Mouse (Mus musculus) ES-Bruce4 (cell line): ENCODE measurements around the gene Cpe. TPM values are rescaled to one million over a fixed set of nuclear protein-coding genes. Genes with fewer than 3 reads are reported as not detected.
"Not testable (repeated sequence)": the region's sequence is repeated elsewhere in the genome, so short reads cannot be mapped to it uniquely, and the experiment has no call there.

Source experiments
- H3K27ac ChIP-seq: 2 replicates; pipeline ENCODE4 v1.5.1; 2012; ENCODE audit warnings: low read length, inconsistent platforms; ENCODE audit not compliant: insufficient read depth
- H3K27me3 ChIP-seq: 2 replicates; pipeline ENCODE4 v1.6.1; 2012; ENCODE audit warnings: mild to moderate bottlenecking, low read length, inconsistent platforms; ENCODE audit not compliant: control insufficient read depth, poor library complexity, insufficient read depth, severe bottlenecking
- H3K36me3 ChIP-seq: 2 replicates; pipeline ENCODE4 v1.6.1; 2012; ENCODE audit warnings: inconsistent platforms, mild to moderate bottlenecking, low read length, moderate library complexity; ENCODE audit not compliant: control insufficient read depth, poor library complexity, insufficient read depth, severe bottlenecking
- H3K4me1 ChIP-seq: one replicate; pipeline ENCODE4 v1.8.1; 2011; ENCODE audit warnings: low read length; ENCODE audit not compliant: control insufficient read depth, insufficient read depth
- H3K4me3 ChIP-seq: 2 replicates; pipeline ENCODE4 v1.5.1; 2011; ENCODE audit warnings: low read depth, mild to moderate bottlenecking, low read length
- H3K9ac ChIP-seq: 2 replicates; pipeline ENCODE4 v1.6.1; 2012; ENCODE audit warnings: low read depth, mild to moderate bottlenecking, inconsistent platforms; ENCODE audit not compliant: poor library complexity, severe bottlenecking
- H3K9me3 ChIP-seq: replicated peaks from 2 replicates; pipeline ENCODE4 v1.6.1; 2012; ENCODE audit warnings: mild to moderate bottlenecking, low read length, inconsistent platforms; ENCODE audit not compliant: control insufficient read depth, poor library complexity, insufficient read depth, severe bottlenecking
- CTCF ChIP-seq: IDR thresholded peaks from one replicate; pipeline ENCODE4 v1.8.1; 2011; ENCODE audit warnings: low read depth, low read length
- EP300 ChIP-seq: IDR thresholded peaks from 2 replicates; pipeline ENCODE4 v1.6.1; 2011; ENCODE audit warnings: low read depth, low read length; ENCODE audit not compliant: insufficient read depth
- POLR2A ChIP-seq: IDR thresholded peaks from one replicate; pipeline ENCODE4 v1.8.1; 2011; ENCODE audit warnings: low read length; ENCODE audit not compliant: insufficient read depth
- polyA plus RNA-seq: library from polyadenylated mRNA; stranded (reverse); fragments of >200 nt; gene quantifications from 2 replicates; pipeline ENCODE4 v1.2.4, GENCODE M21; 2011; ENCODE audit warnings: low read depth; ENCODE audit not compliant: missing spikeins, insufficient read depth, insufficient read length

Gene Cpe
- polyA plus RNA-seq, 1 experiment = 24.7 TPM

DNA sequence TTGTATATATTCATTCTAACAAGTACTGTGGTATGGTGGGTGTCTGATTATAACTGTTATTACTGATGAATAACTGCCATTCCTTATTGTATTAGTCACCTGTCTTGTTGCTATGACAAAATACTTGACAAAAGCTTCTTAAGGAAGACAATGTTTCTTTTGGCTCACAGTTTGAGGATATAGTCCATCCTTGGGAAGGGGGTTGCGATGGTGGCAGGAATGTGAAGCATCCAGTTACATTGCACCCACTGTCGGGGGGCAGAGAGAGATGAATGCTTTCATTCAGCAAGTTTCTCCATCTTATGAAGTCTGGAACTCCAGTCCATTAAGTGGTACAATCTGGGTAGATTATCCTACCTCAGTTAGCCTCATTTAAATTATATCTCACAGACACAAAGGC, 19.9 kb downstream of the Cpe start:
- Histone ChIP-seq H3K4me1 (no peaks in the 10 kb centered on the region), H3K27me3 (no peaks in the 10 kb centered on the region), H3K9ac (no peak overlapping the region), H3K36me3 (no peaks in the 10 kb centered on the region), H3K9me3 (peaks cover 3% of the 10 kb centered on the region; the same call in 1 of the 2 replicates), H3K27ac (no peak overlapping the region), H3K4me3 (no peak overlapping the region)
- TF ChIP-seq POLR2A = no peak
- TF ChIP-seq CTCF = no peak
- TF ChIP-seq EP300 = no peak

DNA sequence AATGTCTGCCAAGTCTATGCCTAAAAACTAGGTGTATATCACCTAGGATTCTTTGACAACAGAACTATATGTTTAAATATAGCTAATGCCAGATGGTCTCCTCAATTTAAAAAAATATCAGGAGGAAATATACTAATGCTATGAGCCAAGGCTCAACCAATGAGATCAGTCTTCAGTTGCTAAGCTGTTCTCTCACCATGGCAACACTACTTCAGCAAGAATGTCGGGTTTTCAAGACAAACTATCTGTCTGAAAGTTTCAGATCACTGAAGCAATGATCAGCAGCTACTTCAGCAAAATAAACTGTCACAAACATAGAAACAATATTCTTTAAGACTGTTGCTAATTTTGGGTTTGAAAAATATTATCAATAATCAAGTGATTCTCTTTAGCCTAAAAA, 20.9 kb downstream of the Cpe start:
- Histone ChIP-seq H3K27ac (no peak overlapping the region), H3K36me3 (no peaks in the 10 kb centered on the region), H3K9me3 (peaks cover 3% of the 10 kb centered on the region; the same call in 1 of the 2 replicates), H3K9ac (no peak overlapping the region), H3K4me1 (no peaks in the 10 kb centered on the region), H3K4me3 (no peak overlapping the region), H3K27me3 (no peaks in the 10 kb centered on the region)
- TF ChIP-seq EP300 (no peak), CTCF (no peak), POLR2A (no peak)

DNA sequence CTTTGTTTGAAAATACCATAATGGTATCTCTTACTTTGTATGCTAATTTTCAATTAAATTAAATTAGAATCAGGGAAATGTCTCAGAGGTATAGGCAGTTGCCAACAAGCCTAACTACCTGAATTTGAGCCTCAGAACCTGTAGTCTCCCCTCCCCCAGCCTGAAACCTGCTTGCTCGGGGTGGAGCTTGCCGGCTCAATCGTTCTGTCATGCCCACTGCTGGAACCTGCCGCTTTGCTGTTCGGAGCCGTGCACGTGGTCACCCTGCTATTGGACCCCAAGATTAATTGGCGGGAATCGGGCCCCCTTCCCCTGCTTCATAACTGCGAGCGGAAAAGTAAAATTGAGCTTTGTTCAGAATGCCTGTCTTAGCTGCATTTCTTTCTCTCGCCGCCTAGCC, 26.5 kb downstream of the Cpe start:
- H3K27me3 ChIP-seq, H3K27ac ChIP-seq, H3K36me3 ChIP-seq, H3K9me3 ChIP-seq, H3K4me1 ChIP-seq, H3K4me3 ChIP-seq: not testable (repeated sequence)
- H3K9ac ChIP-seq = peak overlapping the region; percentile 66; the same call in 1 of the 2 replicates

- Histone ChIP-seq H3K27me3 (no peaks in the 10 kb centered on the region), H3K4me1 (no peaks in the 10 kb centered on the region), H3K9ac (no peak overlapping the region), H3K9me3 (no peaks in the 10 kb centered on the region), H3K4me3 (no peak overlapping the region), H3K27ac (no peak overlapping the region), H3K36me3 (no peaks in the 10 kb centered on the region)
- no peak for TF ChIP-seq CTCF
- TF ChIP-seq POLR2A = no peak
- TF ChIP-seq EP300 = no peak
Observed at GRCm38 (mm10) chr8:64665563-64665962, 27.3 kb downstream of the Cpe start.

DNA sequence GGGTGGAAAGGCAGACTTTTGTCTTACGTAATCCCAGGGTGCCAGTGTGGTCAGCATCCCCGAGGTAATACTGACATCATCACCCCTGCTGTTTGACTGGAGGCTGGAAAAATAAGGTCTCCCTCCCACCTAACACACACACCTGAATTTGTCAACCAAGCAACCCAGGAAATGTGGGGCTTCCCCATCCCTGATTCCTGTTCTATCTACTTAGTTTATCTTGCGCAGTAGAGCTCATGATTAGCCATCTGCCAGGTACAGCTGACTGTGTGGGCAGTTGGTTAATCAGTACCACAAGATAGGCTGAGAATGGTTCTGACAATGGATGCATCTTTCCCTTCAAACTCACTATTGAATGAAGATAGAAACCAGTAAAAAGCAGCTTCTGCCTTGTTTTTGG, 28.0 kb downstream of the Cpe start:
- H3K27ac ChIP-seq = no peak overlapping the region
- no peak overlapping the region for H3K4me3 ChIP-seq
- no peaks in the 10 kb centered on the region for H3K36me3 ChIP-seq
- no peaks in the 10 kb centered on the region for H3K9me3 ChIP-seq
- TF ChIP-seq EP300 (no peak), CTCF (no peak), POLR2A (no peak)
- no peaks in the 10 kb centered on the region for H3K27me3 ChIP-seq
- H3K4me1 ChIP-seq = no peaks in the 10 kb centered on the region
- no peak overlapping the region for H3K9ac ChIP-seq

DNA sequence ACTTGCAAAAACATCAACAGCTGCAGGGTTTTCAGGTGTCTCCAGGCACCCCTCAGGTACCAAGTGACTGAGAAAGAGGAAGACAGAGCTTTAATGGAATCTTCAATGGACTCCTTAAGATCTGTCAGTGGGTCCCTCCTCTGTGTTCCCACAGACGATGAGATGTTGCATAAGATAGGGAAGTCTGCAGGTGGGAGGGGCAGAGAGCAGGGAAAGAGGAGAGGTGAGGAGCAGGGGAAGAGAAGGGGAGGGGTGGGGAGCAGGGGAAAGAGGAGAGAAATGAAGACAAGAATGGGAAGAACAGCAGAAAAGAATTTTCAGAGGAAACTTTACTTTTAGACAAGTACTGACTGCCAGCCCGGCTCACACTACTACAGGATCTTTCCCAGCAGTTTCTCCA, 28.5 kb downstream of the Cpe start:
- no peak overlapping the region for H3K9ac ChIP-seq
- H3K4me3 ChIP-seq = no peak overlapping the region
- TF ChIP-seq CTCF = no peak
- no peak for TF ChIP-seq EP300
- TF ChIP-seq POLR2A = no peak
- H3K27ac ChIP-seq = no peak overlapping the region
- no peaks in the 10 kb centered on the region for H3K27me3 ChIP-seq
- no peaks in the 10 kb centered on the region for H3K36me3 ChIP-seq
- H3K9me3 ChIP-seq = no peaks in the 10 kb centered on the region
- H3K4me1 ChIP-seq = no peaks in the 10 kb centered on the region
